Mouse (Mus musculus): Measurements from ENCODE around the gene Cbln1.

Gene Cbln1

DNA sequence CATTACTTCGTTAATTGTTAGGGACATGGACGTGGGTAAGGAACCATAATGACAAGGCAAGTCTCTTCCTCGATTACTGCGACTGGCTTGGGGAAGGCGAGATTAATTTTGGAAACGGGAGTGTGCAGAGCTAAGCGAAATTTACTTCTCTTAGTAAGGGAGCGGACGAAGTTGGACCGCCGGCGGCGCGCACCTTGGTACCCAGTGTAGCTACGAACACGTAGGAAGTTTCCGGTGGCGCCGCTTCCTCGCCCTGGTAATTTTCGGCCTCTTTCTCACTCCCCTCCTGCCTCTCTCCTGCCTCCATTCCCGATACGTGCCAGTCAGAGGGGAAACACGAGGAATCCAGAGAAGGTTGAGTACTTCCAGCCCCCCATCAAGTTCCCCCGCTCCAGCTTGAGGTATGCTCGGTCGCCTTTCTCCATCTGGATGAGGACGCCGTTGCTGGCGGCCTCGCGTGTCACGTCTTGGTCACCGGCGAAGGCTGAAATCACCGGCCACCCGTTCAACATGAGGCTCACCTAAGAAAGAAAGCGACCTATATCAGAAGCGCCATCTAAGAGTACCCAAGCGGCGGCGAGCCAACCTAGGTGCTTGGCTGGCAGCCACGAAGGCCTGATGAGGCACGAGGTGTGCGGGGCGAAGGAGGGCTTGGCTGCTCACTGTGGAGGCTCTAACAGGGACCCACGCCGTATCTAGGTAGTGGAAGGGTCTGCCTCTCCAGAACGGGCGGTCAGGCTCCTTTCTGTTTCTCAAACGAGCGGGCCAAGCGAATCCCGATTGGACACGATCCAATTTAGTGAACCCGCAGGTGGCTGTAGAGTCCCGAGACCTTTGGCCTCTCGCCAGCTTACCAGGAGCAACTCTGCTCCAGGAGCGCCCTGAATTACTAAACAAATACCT lies 2.2 kb downstream of the Cbln1 start:
- peak in 1 of 2 experiments; percentile 43 for DNase-seq

DNA sequence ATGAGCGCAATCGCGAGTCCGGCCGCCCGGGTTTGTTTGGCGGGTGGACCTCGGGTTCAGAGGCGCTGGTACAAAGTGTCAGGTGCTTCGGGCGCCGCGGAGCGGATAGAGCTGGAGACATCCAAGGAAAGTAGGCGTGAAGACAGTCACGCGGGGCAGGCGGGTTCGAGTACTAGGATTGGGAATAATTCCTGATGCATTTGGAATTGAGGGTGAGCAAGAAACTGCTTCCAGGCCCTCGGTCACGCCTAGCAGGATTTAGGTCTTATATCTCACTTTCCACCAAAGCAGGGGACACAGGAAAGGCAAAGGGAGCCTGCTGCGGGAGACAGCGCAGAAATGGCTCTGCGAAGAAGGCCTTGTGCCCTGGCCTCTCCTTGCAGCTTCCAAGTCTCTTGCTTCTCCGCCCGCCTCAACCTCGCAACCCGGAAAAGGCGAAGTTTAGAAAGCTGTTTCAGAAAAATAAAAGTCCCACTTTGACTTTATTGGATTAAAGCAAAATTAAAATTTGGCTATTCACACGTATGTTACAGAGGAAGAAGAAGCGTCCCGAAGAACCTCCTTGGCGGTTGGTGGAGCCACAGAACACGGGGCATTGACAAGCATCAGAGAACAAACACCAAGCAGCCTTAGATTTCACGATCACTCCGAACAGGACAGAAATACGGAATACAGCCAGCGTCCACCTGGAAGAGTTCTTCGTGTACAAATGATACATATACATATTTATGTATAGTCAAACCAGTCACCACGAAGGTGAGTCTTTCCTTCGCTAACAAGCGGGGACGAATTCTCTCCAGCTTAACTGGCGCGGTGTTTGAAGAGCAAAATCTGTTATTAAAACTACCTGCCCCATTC lies 3.2 kb downstream of the Cbln1 start:
- peak in 1 of 2 experiments; percentile 29 for DNase-seq

DNA sequence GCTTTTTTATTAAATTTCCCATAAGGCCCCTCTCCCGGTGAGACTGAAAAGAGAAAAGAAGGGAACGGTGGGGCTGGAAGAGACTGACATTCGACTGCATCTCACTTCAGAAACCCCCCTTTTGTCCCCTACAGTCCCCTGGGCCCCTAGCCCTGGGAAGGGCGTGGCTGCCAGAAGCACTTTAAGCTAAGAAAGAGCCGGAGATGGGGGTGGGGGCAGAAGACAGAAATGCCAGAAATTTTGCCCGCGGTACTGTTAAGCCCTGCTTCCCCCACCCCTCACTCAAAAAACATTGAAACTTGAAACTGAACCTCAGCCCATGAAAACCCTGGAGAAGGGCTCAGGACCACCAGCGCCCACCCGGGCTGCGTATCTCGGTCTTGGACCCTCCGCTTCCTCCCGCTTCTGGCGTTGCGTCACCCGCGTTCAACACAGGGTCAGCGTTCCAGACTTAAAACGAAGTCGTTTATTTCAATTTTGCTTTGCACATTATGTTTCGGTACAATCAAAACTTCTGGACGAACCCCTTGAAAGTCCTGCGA lies 3.9 kb downstream of the Cbln1 start:
- DNase-seq: no peak

DNA sequence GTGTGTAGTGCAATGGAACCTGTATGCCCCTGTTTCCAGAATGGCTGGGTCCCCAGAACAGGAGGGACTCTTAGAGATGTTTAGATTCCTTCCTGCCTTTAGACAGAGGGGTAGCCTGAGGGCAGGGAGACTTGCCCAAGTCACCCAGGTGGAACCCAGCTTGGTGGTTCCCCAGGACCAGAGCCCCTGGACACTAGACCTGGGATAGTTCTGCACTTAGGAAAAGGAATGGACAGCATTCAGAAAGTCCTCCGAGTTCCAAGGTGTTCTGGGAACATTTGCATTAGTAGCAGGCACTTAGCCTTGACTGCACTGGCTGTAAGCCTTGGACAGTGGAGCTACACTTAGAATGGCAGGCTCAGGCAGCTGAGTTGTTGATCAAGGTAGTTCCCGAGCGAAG lies 4.5 kb downstream of the Cbln1 start:
- no peak for DNase-seq

DNA sequence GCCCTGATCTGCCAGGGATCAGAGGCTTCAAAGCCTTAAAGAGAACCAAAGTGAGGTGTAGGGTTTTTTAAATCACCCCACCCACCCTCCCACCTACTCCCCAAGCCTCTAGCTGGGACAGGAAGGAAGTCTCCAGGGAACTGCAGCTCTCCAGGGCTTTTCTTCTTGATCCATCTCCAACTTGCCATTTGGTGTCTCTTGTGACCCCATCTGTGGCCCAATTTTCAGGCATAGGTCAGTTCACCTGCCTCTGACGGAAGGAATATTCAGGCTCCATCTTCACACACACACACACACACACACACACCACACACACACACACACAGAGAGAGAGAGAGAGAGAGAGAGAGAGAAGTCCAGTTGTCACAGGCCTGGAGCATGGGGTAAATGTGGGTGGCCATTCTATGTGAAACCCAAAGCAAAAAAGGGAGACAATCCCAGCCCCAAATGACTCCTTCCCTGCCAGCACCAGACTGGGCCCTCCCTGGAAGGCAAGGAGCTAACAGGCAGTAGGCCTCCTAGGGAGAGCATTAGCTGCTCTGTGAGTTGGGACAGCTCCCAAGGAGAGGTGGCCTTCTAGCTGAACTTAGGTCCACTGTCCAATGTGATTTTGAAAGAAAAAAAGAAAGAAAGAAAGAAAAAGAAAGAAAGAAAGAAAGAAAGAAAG lies 5.3 kb downstream of the Cbln1 start:
- no peak for DNase-seq

DNA sequence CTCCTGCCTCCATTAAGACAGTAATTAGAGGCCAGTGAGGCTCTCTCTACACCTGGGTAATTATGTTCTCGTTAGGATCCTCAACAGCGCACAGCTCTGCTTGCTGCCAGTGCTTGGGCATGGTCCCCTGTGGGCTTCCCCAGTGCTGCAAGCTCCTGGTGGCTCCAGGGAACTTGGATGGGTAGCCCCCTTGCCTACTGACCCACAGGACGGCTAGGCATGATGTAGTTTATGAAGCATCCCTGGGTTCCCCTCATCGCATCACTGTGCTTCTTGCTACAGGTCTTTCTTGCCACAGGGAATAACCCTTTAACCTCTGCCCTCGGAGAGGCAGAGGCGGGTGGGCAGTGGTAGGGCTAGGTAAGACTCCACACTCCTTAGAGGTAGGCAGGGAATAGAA lies 6.1 kb downstream of the Cbln1 start:
- no peak for DNase-seq

DNA sequence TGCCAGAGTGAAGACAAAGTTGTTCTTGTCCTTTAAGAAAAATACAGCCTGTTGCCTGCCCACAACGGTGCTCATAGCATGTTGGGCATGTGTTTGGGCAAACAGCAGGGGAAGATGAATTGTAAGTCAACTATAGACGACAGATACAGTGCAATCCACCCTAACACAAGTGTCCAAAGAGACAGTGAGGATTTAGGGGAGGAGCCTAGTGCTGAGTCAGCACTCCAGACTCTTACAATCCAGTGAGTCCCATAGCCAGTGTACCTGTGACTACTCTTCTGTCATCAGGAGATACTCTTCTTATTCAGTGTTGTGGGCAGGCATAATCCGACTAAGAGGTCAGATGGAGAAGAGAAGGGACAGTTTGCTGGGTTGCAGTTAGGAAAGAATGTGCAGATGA lies 8.0 kb downstream of the Cbln1 start:
- DNase-seq: no peak

DNA sequence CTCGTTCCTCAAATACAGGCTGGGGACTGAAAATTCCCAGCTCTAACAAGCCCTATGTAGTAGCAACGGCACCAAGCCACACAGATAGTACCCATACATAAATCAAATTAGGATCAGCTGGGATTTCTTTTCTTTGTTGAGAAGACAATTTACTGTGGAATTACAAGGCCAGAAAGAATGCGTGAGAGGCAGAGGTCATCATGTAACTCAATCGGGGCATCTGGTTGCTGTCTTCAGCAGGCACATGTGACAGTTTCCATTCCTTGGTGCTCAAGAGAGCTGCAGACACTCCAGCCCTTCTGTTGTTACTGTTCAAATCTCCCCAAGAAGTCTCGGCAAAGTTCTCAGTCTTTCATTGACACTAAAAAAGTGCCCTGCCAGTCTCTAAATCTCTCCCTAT lies 10.6 kb downstream of the Cbln1 start:
- no peak for DNase-seq

DNA sequence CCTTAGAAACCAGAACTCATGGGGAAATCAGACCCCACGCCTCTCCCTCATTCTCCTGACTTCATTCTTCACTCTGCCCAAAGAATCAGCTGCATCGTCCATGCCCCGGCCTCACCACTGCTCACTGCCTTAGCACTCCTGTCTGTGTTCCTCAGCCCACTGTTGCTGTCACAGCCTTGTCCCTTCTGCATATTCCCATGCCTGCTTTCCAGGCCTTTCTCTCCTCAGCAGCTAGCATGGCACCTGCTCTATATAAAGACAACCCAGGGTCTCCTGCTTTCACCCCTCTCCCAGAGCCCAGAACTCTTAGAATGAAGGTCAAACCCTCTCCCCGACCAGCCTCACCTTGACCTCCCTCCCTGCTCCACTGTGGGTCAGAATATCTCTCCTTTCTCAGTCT lies 15.5 kb downstream of the Cbln1 start:
- no peak for DNase-seq

DNA sequence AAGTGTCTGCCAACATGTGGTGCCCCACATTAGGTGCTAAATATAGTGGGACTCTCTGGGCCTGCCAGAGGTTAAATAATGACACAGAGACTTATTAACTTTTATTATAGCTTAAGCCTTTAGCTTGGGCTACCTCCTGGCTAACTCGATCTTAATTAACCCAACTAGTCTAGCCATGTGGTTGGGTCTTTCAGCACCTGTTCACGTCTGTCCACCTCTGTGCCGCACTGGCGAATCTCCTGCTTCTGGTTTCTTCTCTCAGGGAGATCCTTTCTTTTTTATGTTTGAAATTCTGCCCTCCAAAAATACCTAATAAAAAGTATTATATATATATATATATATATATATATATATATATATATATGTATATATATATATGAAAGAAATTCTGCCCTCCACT lies 19.6 kb downstream of the Cbln1 start:
- no peak for DNase-seq

DNA sequence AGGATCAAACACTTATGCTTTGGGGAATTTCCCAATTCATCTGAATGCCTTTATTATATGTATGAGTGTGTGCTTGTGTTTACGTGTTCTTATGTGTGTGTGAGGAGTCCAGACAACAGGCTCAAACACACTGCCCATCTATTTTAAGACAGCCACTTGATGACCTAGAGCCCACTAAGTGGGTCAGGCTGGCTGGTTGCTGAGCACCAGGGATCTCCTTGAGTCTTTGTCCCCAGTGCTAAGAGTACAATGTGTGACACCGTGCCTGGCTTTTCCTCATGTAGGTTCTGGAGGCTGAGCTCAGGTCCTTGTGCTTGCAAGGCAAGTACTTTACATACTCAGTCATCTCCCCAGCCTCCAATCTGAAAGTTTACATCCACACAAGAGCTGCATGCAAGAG lies 20.7 kb downstream of the Cbln1 start:
- DNase-seq: no peak

DNA sequence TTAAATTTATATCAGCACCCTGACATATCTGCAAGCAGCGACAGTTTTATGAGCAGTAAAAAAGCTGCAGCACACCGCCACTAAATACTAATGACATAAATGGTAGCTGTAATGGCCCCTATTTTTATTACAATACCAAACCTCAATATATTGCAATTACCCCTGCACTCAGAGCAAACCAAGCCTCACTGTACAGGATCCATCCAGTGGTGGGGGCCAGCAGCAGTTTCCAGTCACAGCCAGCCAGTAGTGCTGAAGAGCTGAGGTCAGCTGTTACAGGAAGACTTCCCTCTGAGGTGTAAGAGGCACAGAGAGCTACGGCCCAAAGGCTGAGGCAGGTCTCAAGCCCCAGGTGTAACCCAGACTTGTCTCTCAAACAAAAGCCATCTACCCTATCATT lies 37.8 kb downstream of the Cbln1 start:
- no peak for DNase-seq

DNA sequence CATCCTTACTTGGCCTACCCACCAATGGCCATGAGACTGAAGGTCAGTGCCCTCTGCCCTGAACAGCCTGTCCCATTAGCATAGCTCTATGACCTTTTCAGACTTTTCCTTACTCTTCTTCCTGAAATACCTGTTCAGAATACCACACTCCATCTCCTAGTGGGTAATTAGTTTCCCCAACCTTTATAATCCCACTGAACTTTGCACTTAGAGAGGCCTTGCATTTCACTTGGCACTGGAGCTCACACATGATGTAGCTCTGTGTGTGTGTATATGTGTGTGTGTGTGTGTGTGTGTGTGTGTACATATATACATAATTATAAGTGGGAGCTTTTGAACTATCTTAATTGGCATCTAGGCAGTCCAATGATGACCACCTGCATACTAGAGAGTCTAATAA lies 45.2 kb downstream of the Cbln1 start:
- no peak for DNase-seq

DNA sequence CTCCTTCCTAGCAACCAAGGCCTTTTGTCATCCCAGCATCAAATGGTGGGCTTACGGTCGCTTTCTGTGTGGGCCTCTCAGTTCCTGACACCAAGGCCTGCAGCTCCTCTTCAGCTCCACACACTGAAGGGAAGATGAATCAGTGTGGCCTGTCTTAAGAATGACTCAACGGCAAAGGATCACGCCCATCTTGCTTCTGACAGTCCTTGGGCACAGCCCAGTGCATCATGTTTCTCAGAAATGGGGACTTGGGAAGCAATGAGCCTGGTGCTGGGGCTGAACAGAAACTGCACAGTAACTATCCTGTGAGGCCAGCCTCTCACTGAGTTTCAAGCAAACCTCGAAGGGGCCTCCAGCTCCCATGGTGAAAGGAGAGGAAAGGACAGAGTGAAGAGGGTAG lies 47.7 kb downstream of the Cbln1 start:
- no peak for DNase-seq

DNA sequence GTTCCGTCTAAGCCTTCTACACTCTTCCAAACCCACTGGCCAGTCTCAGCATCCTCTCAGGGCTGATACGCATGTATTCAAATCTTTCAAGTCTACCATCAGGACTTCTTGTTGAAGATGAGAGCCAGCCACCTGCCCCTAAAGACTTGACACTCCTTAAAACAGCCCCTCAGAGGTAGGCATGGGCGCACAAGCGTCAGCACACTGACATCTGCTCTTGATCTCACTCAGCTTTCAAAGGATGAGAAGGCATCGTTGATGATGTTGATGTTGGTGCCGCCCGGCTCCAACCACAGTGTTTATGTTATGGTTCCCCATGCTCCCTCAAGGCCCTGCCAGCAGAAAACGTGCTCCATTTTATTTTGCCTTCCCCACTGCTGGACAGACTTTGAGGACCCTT lies 50.7 kb downstream of the Cbln1 start:
- no peak for DNase-seq

Data from kidney, postnatal 36 days (tissue).